Mouse (Mus musculus): ENCODE data around the gene Hist1h3g. TPM values are rescaled to one million over a fixed set of nuclear protein-coding genes. Genes with fewer than 3 reads are reported as not detected.
"Not testable (repeated sequence)": the region's sequence is repeated elsewhere in the genome, so short reads cannot be mapped to it uniquely, and the experiment has no call there.

The Hist1h3g gene
- polyA plus RNA-seq, 1 experiment from 2014 or later: 5.7 TPM

DNA sequence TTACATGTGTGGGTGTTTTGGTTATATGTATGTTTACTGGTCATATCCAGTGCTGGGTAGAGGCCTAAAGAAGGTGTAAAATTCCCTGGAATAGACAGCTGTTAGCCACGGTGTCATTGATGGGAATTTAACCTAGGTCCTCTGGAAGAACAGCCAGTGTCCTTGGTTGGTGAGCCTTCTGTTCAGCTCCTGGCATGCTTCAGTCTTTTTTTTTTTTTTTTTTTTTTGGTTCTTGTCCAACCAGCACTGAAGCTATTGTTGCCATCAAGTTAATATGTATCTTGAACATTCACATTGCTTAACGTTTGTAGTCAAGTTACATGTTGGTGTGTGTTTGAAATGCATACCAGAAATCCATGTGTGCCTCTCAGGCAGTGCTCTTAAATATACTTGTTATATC, 29.3 kb downstream of the Hist1h3g start:
- H3K36me3 ChIP-seq (ENCODE audit: control insufficient read depth, insufficient read depth, low read length): no peaks in the 10 kb centered on the region
- peak overlapping the region; percentile 96; the same call in 1 of the 2 replicates for H3K27ac ChIP-seq (ENCODE audit: low read depth, low read length)
- WGBS: 84% methylated on average over 2 of the region's 2 CpGs
- H3K4me3 ChIP-seq (ENCODE audit: low read depth, low read length): no peak overlapping the region
- DNase-seq (ENCODE audit: low spot score) (no peak), ATAC-seq (replicated peaks; ENCODE audit: low FRiP score) (no peak)
- no peaks in the 10 kb centered on the region for H3K4me1 ChIP-seq (replicated peaks; ENCODE audit: control insufficient read depth, insufficient read depth, low read length)
- H3K9ac ChIP-seq (ENCODE audit: low read length): no peak overlapping the region
- H3K9me3 ChIP-seq (ENCODE audit: control insufficient read depth, low read length): no peaks in the 10 kb centered on the region
- no peaks in the 10 kb centered on the region for H3K27me3 ChIP-seq (ENCODE audit: control insufficient read depth, insufficient read depth, low read length)
- H3K4me2 ChIP-seq (ENCODE audit: low read depth, low read length, severe bottlenecking): no peak overlapping the region

- Histone ChIP-seq H3K9ac (ENCODE audit: low read length) (peak overlapping the region; percentile 57), H3K4me2 (ENCODE audit: low read depth, low read length, severe bottlenecking) (peak overlapping the region; percentile 49), H3K27ac (ENCODE audit: low read depth, low read length) (peak overlapping the region; percentile 96), H3K4me3 (ENCODE audit: low read depth, low read length) (peak overlapping the region; percentile 45)
- ATAC-seq (replicated peaks; ENCODE audit: low FRiP score); H3K27me3 ChIP-seq (ENCODE audit: control insufficient read depth, insufficient read depth, low read length); DNase-seq (ENCODE audit: low spot score); H3K4me1 ChIP-seq (replicated peaks; ENCODE audit: control insufficient read depth, insufficient read depth, low read length); H3K36me3 ChIP-seq (ENCODE audit: control insufficient read depth, insufficient read depth, low read length); H3K9me3 ChIP-seq (ENCODE audit: control insufficient read depth, low read length): not testable (repeated sequence)
- WGBS: under 1% methylated on average over 20 of the region's 41 CpGs
These were observed 35.2 kb downstream of the Hist1h3g start for GRCm38 (mm10) chr13:23570261-23571021.

- peak within 1 kb of the TSS; percentile 66 for H3K4me2 ChIP-seq (ENCODE audit: low read depth, low read length, severe bottlenecking)
- ATAC-seq (replicated peaks; ENCODE audit: low FRiP score): peak; percentile 89
- 0% methylated on average over 18 of the region's 18 CpGs for WGBS
These were observed 35.8 kb downstream of the Hist1h3g start, which contains the start of the genes Hist1h2ae and Hist1h2bg for GRCm38 (mm10) chr13:23571022-23571503. TSS of gene Hist1h2ae (minus strand) at chr13:23571220. TSS of gene Hist1h2bg (plus strand) at chr13:23571396.

GRCm38 (mm10) chr13:23571504-23572217, 36.4 kb downstream of the Hist1h3g start:
- ATAC-seq (replicated peaks; ENCODE audit: low FRiP score); H3K9me3 ChIP-seq (ENCODE audit: control insufficient read depth, low read length); DNase-seq (ENCODE audit: low spot score); H3K4me1 ChIP-seq (replicated peaks; ENCODE audit: control insufficient read depth, insufficient read depth, low read length); H3K27me3 ChIP-seq (ENCODE audit: control insufficient read depth, insufficient read depth, low read length); H3K36me3 ChIP-seq (ENCODE audit: control insufficient read depth, insufficient read depth, low read length): not testable (repeated sequence)
- Histone ChIP-seq H3K9ac (ENCODE audit: low read length) (peak overlapping the region; percentile 72), H3K4me2 (ENCODE audit: low read depth, low read length, severe bottlenecking) (peak overlapping the region; percentile 66), H3K27ac (ENCODE audit: low read depth, low read length) (peak overlapping the region; percentile 96), H3K4me3 (ENCODE audit: low read depth, low read length) (peak overlapping the region; percentile 45)
- under 1% methylated on average over 9 of the region's 34 CpGs for WGBS

More at GRCm38 (mm10) chr13:23571022-23571503, 35.8 kb downstream of the Hist1h3g start, which contains the start of the genes Hist1h2ae and Hist1h2bg:
- H3K4me3 ChIP-seq (ENCODE audit: low read depth, low read length): peak within 1 kb of the TSS; percentile 45
- H3K9ac ChIP-seq (ENCODE audit: low read length): peak within 1 kb of the TSS; percentile 72
- no peaks in the 10 kb centered on the region for H3K9me3 ChIP-seq (ENCODE audit: control insufficient read depth, low read length)
- H3K4me1 ChIP-seq (replicated peaks; ENCODE audit: control insufficient read depth, insufficient read depth, low read length): peaks cover 7% of the 10 kb centered on the region; the same call in 1 of the 2 replicates
- DNase-seq (ENCODE audit: low spot score): peak; percentile 83
- H3K27ac ChIP-seq (ENCODE audit: low read depth, low read length): peak within 1 kb of the TSS; percentile 96
- no peaks in the 10 kb centered on the region for H3K36me3 ChIP-seq (ENCODE audit: control insufficient read depth, insufficient read depth, low read length)
- no peaks in the 10 kb centered on the region for H3K27me3 ChIP-seq (ENCODE audit: control insufficient read depth, insufficient read depth, low read length)

- WGBS: 47% methylated on average over 2 of the region's 2 CpGs
- no peaks in the 10 kb centered on the region for H3K9me3 ChIP-seq (ENCODE audit: control insufficient read depth, low read length)
- peaks cover 7% of the 10 kb centered on the region; the same call in 1 of the 2 replicates for H3K4me1 ChIP-seq (replicated peaks; ENCODE audit: control insufficient read depth, insufficient read depth, low read length)
- ATAC-seq (replicated peaks; ENCODE audit: low FRiP score) (no peak), DNase-seq (ENCODE audit: low spot score) (no peak)
- H3K27ac ChIP-seq (ENCODE audit: low read depth, low read length): peak overlapping the region; percentile 96
- peak overlapping the region; percentile 66 for H3K4me2 ChIP-seq (ENCODE audit: low read depth, low read length, severe bottlenecking)
- peak overlapping the region; percentile 45 for H3K4me3 ChIP-seq (ENCODE audit: low read depth, low read length)
- no peaks in the 10 kb centered on the region for H3K27me3 ChIP-seq (ENCODE audit: control insufficient read depth, insufficient read depth, low read length)
- no peaks in the 10 kb centered on the region for H3K36me3 ChIP-seq (ENCODE audit: control insufficient read depth, insufficient read depth, low read length)
- peak overlapping the region; percentile 72 for H3K9ac ChIP-seq (ENCODE audit: low read length)
These were observed 37.2 kb downstream of the Hist1h3g start for GRCm38 (mm10) chr13:23572218-23573033.

DNA sequence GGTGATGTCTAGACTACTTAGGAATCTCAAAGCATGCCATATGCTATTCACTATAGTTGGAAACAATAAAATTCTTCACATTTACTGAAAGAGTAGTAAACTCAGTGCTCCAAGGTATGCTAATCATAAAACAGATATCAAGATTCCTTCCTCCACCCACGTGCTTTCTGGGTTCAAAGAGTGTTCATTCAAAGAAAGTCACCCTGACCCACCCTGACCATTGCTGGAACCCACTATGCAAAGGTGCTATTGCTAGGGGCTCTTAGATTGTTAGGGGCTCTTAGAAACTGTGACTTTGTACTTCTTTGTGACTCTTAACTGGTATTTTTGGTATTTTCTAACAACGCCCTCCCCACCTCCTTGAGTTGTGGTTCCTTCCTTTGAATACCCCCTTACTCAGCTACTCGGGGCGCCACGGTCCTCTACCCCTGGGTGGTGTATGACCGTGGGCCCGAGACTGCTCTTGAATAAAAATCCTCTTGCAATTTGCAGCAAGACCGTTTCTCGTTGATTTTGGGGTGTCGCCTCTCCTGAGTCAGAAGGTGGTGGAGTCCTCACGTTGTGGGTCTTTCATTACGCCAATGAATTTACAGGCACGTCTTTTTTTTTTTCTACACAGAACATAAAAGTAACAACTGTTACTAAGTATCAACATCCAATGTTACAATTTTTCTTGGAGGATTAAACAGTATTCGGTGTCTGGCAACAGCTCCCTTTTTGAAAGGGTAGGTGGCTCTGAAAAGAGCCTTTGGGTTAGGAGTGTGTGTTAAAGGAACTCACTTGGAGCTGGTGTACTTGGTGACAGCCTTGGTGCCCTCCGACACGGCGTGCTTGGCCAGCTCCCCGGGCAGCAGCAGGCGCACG, 38.0 kb downstream of the Hist1h3g start:
- Histone ChIP-seq H3K9ac (ENCODE audit: low read length) (peak overlapping the region; percentile 72), H3K4me3 (ENCODE audit: low read depth, low read length) (peak overlapping the region; percentile 45), H3K4me2 (ENCODE audit: low read depth, low read length, severe bottlenecking) (peak overlapping the region; percentile 66), H3K27ac (ENCODE audit: low read depth, low read length) (peak overlapping the region; percentile 96)
- H3K9me3 ChIP-seq (ENCODE audit: control insufficient read depth, low read length); H3K4me1 ChIP-seq (replicated peaks; ENCODE audit: control insufficient read depth, insufficient read depth, low read length); H3K27me3 ChIP-seq (ENCODE audit: control insufficient read depth, insufficient read depth, low read length); H3K36me3 ChIP-seq (ENCODE audit: control insufficient read depth, insufficient read depth, low read length); ATAC-seq (replicated peaks; ENCODE audit: low FRiP score): not testable (repeated sequence)
- 11% methylated on average over 17 of the region's 20 CpGs for WGBS
- peak; percentile 62 for DNase-seq (ENCODE audit: low spot score)

DNA sequence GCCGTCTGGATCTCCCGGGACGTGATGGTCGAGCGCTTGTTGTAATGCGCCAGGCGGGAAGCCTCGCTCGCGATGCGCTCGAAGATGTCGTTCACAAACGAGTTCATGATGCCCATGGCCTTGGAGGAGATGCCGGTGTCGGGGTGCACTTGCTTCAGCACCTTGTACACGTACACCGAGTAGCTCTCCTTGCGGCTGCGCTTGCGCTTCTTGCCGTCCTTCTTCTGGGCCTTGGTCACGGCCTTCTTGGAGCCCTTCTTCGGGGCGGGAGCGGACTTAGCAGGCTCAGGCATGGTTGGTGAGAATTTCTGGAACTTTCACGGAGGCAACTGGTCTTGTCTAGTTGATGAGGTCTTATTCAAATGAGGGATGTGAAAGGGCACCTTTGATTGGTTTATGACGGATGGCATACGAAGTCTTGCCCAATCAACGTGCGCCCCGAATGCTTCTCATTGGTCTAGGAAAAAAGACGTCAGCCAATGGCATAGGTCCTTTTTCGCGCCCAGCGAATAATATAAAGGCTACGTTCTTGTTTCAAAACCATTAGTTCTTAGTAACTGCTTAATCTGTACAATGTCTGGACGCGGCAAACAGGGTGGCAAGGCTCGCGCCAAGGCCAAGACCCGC, 38.8 kb downstream of the Hist1h3g start, which contains the start of the genes Hist1h2bf and Hist1h2ad:
Hist1h2bf (minus strand) TSS at position 299 of the 627 bp plus-strand sequence.
Hist1h2ad (plus strand) TSS at position 484 of the 627 bp plus-strand sequence.
- WGBS: under 1% methylated on average over 21 of the region's 42 CpGs
- H3K9me3 ChIP-seq (ENCODE audit: control insufficient read depth, low read length); H3K36me3 ChIP-seq (ENCODE audit: control insufficient read depth, insufficient read depth, low read length); H3K27me3 ChIP-seq (ENCODE audit: control insufficient read depth, insufficient read depth, low read length); H3K4me1 ChIP-seq (replicated peaks; ENCODE audit: control insufficient read depth, insufficient read depth, low read length): not testable (repeated sequence)
- DNase-seq (ENCODE audit: low spot score): peak; percentile 91
- Histone ChIP-seq H3K27ac (ENCODE audit: low read depth, low read length) (peak within 1 kb of the TSS; percentile 96), H3K4me3 (ENCODE audit: low read depth, low read length) (peak within 1 kb of the TSS; percentile 45), H3K4me2 (ENCODE audit: low read depth, low read length, severe bottlenecking) (peak within 1 kb of the TSS; percentile 66), H3K9ac (ENCODE audit: low read length) (peak within 1 kb of the TSS; percentile 63)
- peak; percentile 91 for ATAC-seq (replicated peaks; ENCODE audit: low FRiP score)

All from forebrain, embryonic 11.5 days (tissue).